Mouse (Mus musculus) midbrain, embryonic 11.5 days (tissue): ENCODE measurements at regions not wholly inside any gene's neighbourhood (a gene's known extent, or its start where the extent isn't known, plus 50 kb on each side); places are given as distances from the start of the nearest gene placed in this dataset.
A peak's percentile ranks its signal among the peaks of the same experiment; 100 is the strongest.

Experiments used
- ATAC-seq: fragments of 200-750 bp; cut with Nextera tagmentation; 2 replicates; pipeline ENCODE4 v1.8.0; 2017; ENCODE audit warnings: moderate TSS enrichment, moderate library complexity; ENCODE audit not compliant: low FRiP score
- DNase-seq: peaks from one replicate; pipeline ENCODE4 v3.0.0; 2015; ENCODE audit warnings: low spot score; ENCODE audit errors: missing footprints
- H3K27ac ChIP-seq: fragments of 300-500 bp; sonication (generic); 2 replicates; pipeline ENCODE4 v1.5.1; 2014; ENCODE audit warnings: low read depth, low read length
- H3K27me3 ChIP-seq: fragments of 300-500 bp; sonication (generic); 2 replicates; pipeline ENCODE4 v1.6.1; 2014; ENCODE audit warnings: mild to moderate bottlenecking, low read length, moderate library complexity, mixed read lengths; ENCODE audit not compliant: control insufficient read depth, insufficient read depth
- H3K36me3 ChIP-seq: fragments of 300-500 bp; sonication (generic); 2 replicates; pipeline ENCODE4 v1.6.1; 2014; ENCODE audit warnings: mild to moderate bottlenecking, low read length, moderate library complexity, mixed read lengths; ENCODE audit not compliant: control insufficient read depth, insufficient read depth
- H3K4me1 ChIP-seq: fragments of 300-500 bp; sonication (generic); 2 replicates; pipeline ENCODE4 v1.6.1; 2014; ENCODE audit warnings: low read length; ENCODE audit not compliant: control insufficient read depth, insufficient read depth
- H3K4me2 ChIP-seq: fragments of 300-500 bp; sonication (generic); 2 replicates; pipeline ENCODE4 v1.6.1; 2014; ENCODE audit warnings: mild to moderate bottlenecking, moderate library complexity
- H3K4me3 ChIP-seq: fragments of 300-500 bp; sonication (generic); 2 replicates; pipeline ENCODE4 v1.5.1; 2014; ENCODE audit warnings: low read depth, low read length
- H3K9ac ChIP-seq: fragments of 300-500 bp; sonication (generic); 2 replicates; pipeline ENCODE4 v1.6.1; 2014; ENCODE audit warnings: low read length
- H3K9me3 ChIP-seq: fragments of 300-500 bp; sonication (generic); 2 replicates; pipeline ENCODE4 v1.6.1; 2016; ENCODE audit warnings: low read length; ENCODE audit not compliant: control insufficient read depth
- WGBS: fragments of 180-500 bp; shearing (Covaris S2); extraction: QIAGEN DNeasy Blood & Tissue Kit; methylation state at CpG from one replicate; pipeline ENCODE4 v1.1.7; 2014; 5-methylcytosine and 5-hydroxymethylcytosine counted together

DNA sequence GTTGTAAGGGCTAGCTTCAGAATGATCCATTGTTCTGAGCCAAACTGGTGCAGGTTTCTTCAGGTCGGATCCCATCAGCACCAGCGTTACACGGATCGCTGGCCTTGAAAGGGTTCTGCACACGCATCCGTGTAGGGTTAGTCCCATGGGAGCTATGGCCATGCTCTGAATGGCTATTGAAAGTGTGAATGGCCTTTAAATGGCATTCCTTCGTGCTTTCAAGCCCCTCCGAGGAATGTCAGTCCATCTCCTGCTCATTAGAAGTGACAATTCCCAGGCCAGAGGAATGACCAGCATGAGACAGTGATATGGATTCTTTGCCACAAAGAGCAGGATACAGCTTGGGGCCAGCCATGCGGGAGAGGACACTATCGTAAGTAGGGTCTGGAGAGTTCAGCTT is 56.1 kb upstream of the Smyd2 start:
- peak; percentile 77 for DNase-seq
- ATAC-seq: no peak
- no peak overlapping the region for H3K4me2 ChIP-seq
- H3K9ac ChIP-seq: no peak overlapping the region
- no peaks in the 10 kb centered on the region for H3K9me3 ChIP-seq
- no peaks in the 10 kb centered on the region for H3K36me3 ChIP-seq
- 56% methylated on average over 10 of the region's 10 CpGs for WGBS
- H3K4me1 ChIP-seq: peaks cover 12% of the 10 kb centered on the region; the same call in 1 of the 2 replicates
- H3K27me3 ChIP-seq: no peaks in the 10 kb centered on the region
- no peak overlapping the region for H3K27ac ChIP-seq
- no peak overlapping the region for H3K4me3 ChIP-seq

DNA sequence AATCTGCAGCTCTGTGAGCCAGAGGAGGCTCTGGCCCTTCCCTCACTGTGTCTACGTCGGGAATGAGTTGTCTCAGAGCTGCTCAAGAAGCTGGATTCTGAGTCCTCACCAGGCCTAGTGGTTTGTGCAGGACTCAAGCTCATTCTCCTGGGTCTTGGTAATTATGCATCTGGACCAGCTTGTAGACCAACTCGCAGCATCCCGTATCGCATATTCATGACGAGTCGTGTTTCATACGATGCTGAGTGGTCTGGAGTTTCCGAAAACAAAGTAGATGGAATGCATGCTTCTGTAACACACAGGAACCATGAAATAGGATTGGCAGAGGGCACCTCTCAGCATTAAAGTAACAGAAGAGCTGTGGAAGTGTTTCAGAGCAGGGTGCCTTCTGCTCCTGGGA is 53.5 kb upstream of the Smyd2 start:
- Histone ChIP-seq H3K9ac (no peak overlapping the region), H3K4me1 (peaks cover 14% of the 10 kb centered on the region; the same call in 1 of the 2 replicates), H3K4me3 (no peak overlapping the region), H3K4me2 (no peak overlapping the region), H3K9me3 (no peaks in the 10 kb centered on the region), H3K27me3 (no peaks in the 10 kb centered on the region), H3K27ac (no peak overlapping the region), H3K36me3 (no peaks in the 10 kb centered on the region)
- DNase-seq (no peak), ATAC-seq (peak; percentile 41)
- WGBS: 59% methylated on average over 9 of the region's 9 CpGs

DNA sequence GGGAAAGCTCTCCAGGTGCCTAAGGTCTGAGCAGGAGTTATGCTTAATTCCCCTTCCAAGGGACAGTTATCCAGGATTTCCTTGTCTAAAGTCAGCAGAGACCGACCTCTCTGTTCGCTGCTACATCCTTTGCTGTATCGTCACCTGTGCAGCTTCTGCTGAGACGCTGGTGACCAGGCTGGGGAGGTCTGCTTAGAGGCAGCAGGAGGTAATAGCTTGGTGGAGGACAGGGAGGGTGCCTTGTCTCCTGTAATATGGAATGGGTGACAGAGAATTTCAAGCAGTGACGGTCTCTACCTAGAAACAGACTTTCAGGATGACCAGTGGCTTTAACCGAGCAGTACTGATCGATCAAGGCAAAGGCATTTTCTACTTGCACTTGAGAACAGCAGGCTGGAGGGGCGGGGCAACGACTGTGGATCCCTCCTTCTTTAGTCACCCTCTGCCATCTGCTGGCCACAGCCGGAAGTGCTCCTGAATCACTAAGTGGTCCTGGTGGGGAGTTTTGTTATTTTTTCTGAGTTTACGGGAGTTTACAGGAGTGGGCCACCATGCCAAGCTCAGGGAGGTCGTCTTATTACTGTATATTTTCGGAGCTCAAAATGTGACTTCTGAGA is 50.7 kb upstream of the Smyd2 start:
- H3K4me1 ChIP-seq: peaks cover 12% of the 10 kb centered on the region; the same call in 1 of the 2 replicates
- H3K27me3 ChIP-seq: no peaks in the 10 kb centered on the region
- WGBS: 21% methylated on average over 13 of the region's 13 CpGs
- ATAC-seq: peak; percentile 80
- H3K9me3 ChIP-seq: no peaks in the 10 kb centered on the region
- H3K9ac ChIP-seq: no peak overlapping the region
- H3K4me2 ChIP-seq: peak overlapping the region; percentile 16; the same call in 1 of the 2 replicates
- no peak overlapping the region for H3K4me3 ChIP-seq
- H3K36me3 ChIP-seq: no peaks in the 10 kb centered on the region
- DNase-seq: peak; percentile 98
- no peak overlapping the region for H3K27ac ChIP-seq
